Mouse (Mus musculus): Measurements from ENCODE around the gene Zswim5. TPM values are rescaled to one million over a fixed set of nuclear protein-coding genes. Genes with fewer than 3 reads are reported as not detected.
A peak's percentile ranks its signal among the peaks of the same experiment; 100 is the strongest.

The Zswim5 gene
- polyA plus RNA-seq, 2 experiments: 0.23 to 1.0 TPM

- peak overlapping the region; percentile 82 for H3K4me3 ChIP-seq (replicated peaks; ENCODE audit: low read length)
- H3K9ac ChIP-seq (ENCODE audit: low read depth, low read length, severe bottlenecking): no peak overlapping the region
- no peaks in the 10 kb centered on the region for H3K9me3 ChIP-seq (ENCODE audit: control insufficient read depth, low read length)
- ATAC-seq (ENCODE audit: low FRiP score, low read depth): no peak
- H3K4me1 ChIP-seq (ENCODE audit: control insufficient read depth, insufficient read depth, low read length): no peaks in the 10 kb centered on the region
- peaks cover 18% of the 10 kb centered on the region for H3K27me3 ChIP-seq (ENCODE audit: control insufficient read depth, insufficient read depth, low read length)
- H3K36me3 ChIP-seq (ENCODE audit: control insufficient read depth, insufficient read depth, low read length): no peaks in the 10 kb centered on the region
- WGBS: 9% methylated on average over 11 of the region's 11 CpGs
- H3K27ac ChIP-seq (replicated peaks; ENCODE audit: low read depth, low read length): no peak overlapping the region
- no peak for TF ChIP-seq POLR2A (IDR thresholded peaks at IDR 0.05; ENCODE audit: borderline replicate concordance, extremely low read depth, insufficient read depth, insufficient read length)
- no peak for DNase-seq (ENCODE audit: low spot score)
- peak overlapping the region; percentile 95 for H3K4me2 ChIP-seq (replicated peaks; ENCODE audit: low read depth, low read length, severe bottlenecking)
Observed at GRCm38 (mm10) chr4:116878491-116878890, 1.3 kb downstream of the Zswim5 start.

DNA sequence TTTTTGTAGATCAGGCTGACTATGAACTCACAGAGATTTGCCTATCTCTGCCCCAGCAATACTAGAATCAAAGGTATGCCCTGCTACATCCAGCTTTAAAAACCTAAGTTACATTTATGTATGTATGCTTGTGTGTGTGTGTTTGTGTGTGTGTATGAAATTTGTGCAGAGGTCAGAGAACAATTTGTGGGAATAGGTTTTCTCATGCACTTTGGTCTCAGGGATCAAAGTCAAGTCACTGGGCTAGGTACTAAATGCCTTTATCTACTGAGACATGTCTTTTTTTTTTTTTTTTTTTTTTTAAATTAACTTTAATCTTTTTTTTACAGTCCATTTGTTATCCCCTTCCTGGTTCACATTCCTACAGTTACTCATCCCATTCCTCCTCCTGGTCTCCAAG, 5.5 kb downstream of the Zswim5 start:
- H3K9ac ChIP-seq (ENCODE audit: low read depth, low read length, severe bottlenecking): no peak overlapping the region
- H3K4me2 ChIP-seq (replicated peaks; ENCODE audit: low read depth, low read length, severe bottlenecking): no peak overlapping the region
- H3K4me1 ChIP-seq (ENCODE audit: control insufficient read depth, insufficient read depth, low read length): no peaks in the 10 kb centered on the region
- no peaks in the 10 kb centered on the region; the same call in 1 of the 2 replicates for H3K9me3 ChIP-seq (ENCODE audit: control insufficient read depth, low read length)
- DNase-seq (ENCODE audit: low spot score): no peak
- H3K27me3 ChIP-seq (ENCODE audit: control insufficient read depth, insufficient read depth, low read length): peaks cover 6% of the 10 kb centered on the region; the same call in 1 of the 2 replicates
- ATAC-seq (ENCODE audit: low FRiP score, low read depth): no peak
- TF ChIP-seq POLR2A (IDR thresholded peaks at IDR 0.05; ENCODE audit: borderline replicate concordance, extremely low read depth, insufficient read depth, insufficient read length): no peak
- H3K36me3 ChIP-seq (ENCODE audit: control insufficient read depth, insufficient read depth, low read length): no peaks in the 10 kb centered on the region
- no peak overlapping the region for H3K27ac ChIP-seq (replicated peaks; ENCODE audit: low read depth, low read length)
- H3K4me3 ChIP-seq (replicated peaks; ENCODE audit: low read length): no peak overlapping the region

GRCm38 (mm10) chr4:116894200-116895080, 17.3 kb downstream of the Zswim5 start:
- no peak overlapping the region for H3K9ac ChIP-seq (ENCODE audit: low read depth, low read length, severe bottlenecking)
- 60% methylated on average over 4 of the region's 4 CpGs for WGBS
- no peak for ATAC-seq (ENCODE audit: low FRiP score, low read depth)
- H3K36me3 ChIP-seq (ENCODE audit: control insufficient read depth, insufficient read depth, low read length): no peaks in the 10 kb centered on the region
- no peaks in the 10 kb centered on the region for H3K4me1 ChIP-seq (ENCODE audit: control insufficient read depth, insufficient read depth, low read length)
- no peaks in the 10 kb centered on the region for H3K9me3 ChIP-seq (ENCODE audit: control insufficient read depth, low read length)
- H3K27ac ChIP-seq (replicated peaks; ENCODE audit: low read depth, low read length): no peak overlapping the region
- no peak for TF ChIP-seq POLR2A (IDR thresholded peaks at IDR 0.05; ENCODE audit: borderline replicate concordance, extremely low read depth, insufficient read depth, insufficient read length)
- H3K4me2 ChIP-seq (replicated peaks; ENCODE audit: low read depth, low read length, severe bottlenecking): no peak overlapping the region
- H3K4me3 ChIP-seq (replicated peaks; ENCODE audit: low read length): no peak overlapping the region
- no peak for DNase-seq (ENCODE audit: low spot score)
- H3K27me3 ChIP-seq (ENCODE audit: control insufficient read depth, insufficient read depth, low read length): no peaks in the 10 kb centered on the region

- H3K4me3 ChIP-seq (replicated peaks; ENCODE audit: low read length): no peak overlapping the region
- no peak overlapping the region for H3K27ac ChIP-seq (replicated peaks; ENCODE audit: low read depth, low read length)
- ATAC-seq (ENCODE audit: low FRiP score, low read depth) (no peak), DNase-seq (ENCODE audit: low spot score) (no peak)
- WGBS: 50% methylated on average over 4 of the region's 4 CpGs
- no peaks in the 10 kb centered on the region for H3K4me1 ChIP-seq (ENCODE audit: control insufficient read depth, insufficient read depth, low read length)
- H3K9ac ChIP-seq (ENCODE audit: low read depth, low read length, severe bottlenecking): no peak overlapping the region
- H3K9me3 ChIP-seq (ENCODE audit: control insufficient read depth, low read length): no peaks in the 10 kb centered on the region
- H3K4me2 ChIP-seq (replicated peaks; ENCODE audit: low read depth, low read length, severe bottlenecking): no peak overlapping the region
- TF ChIP-seq POLR2A (IDR thresholded peaks at IDR 0.05; ENCODE audit: borderline replicate concordance, extremely low read depth, insufficient read depth, insufficient read length): no peak
- no peaks in the 10 kb centered on the region for H3K27me3 ChIP-seq (ENCODE audit: control insufficient read depth, insufficient read depth, low read length)
- no peaks in the 10 kb centered on the region for H3K36me3 ChIP-seq (ENCODE audit: control insufficient read depth, insufficient read depth, low read length)
Observed at GRCm38 (mm10) chr4:116910489-116911181, 33.5 kb downstream of the Zswim5 start.

DNA sequence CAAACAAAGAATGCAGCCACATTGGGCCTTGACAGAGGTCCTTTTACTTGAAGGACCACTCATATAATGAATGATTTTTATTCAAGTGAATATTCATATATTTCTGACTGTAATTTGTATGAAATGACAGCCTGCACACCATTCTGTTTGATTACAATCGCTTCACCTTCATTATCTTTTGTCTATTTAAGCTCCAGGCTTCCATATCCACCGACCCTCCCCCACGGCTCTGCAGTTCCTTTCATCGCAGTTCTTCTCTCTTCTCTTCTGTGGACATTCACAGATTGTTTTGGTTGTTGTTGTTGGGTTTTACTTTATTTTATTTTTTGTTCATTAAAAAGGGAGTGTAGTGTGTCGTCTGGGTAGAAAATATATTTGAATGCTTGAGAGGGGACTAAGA, 34.0 kb downstream of the Zswim5 start:
- no peaks in the 10 kb centered on the region for H3K4me1 ChIP-seq (ENCODE audit: control insufficient read depth, insufficient read depth, low read length)
- TF ChIP-seq POLR2A (IDR thresholded peaks at IDR 0.05; ENCODE audit: borderline replicate concordance, extremely low read depth, insufficient read depth, insufficient read length): no peak
- no peak overlapping the region for H3K4me2 ChIP-seq (replicated peaks; ENCODE audit: low read depth, low read length, severe bottlenecking)
- H3K36me3 ChIP-seq (ENCODE audit: control insufficient read depth, insufficient read depth, low read length): no peaks in the 10 kb centered on the region
- ATAC-seq (ENCODE audit: low FRiP score, low read depth) (no peak), DNase-seq (ENCODE audit: low spot score) (no peak)
- H3K9me3 ChIP-seq (ENCODE audit: control insufficient read depth, low read length): no peaks in the 10 kb centered on the region
- no peak overlapping the region for H3K27ac ChIP-seq (replicated peaks; ENCODE audit: low read depth, low read length)
- H3K27me3 ChIP-seq (ENCODE audit: control insufficient read depth, insufficient read depth, low read length): no peaks in the 10 kb centered on the region
- no peak overlapping the region for H3K9ac ChIP-seq (ENCODE audit: low read depth, low read length, severe bottlenecking)
- 81% methylated on average over 5 of the region's 5 CpGs for WGBS
- no peak overlapping the region for H3K4me3 ChIP-seq (replicated peaks; ENCODE audit: low read length)
